ENCODE assay signal across 15 mouse cellular contexts in genomic region chr13:39084544-39084943, GRCm38 (mm10).
DNase-seq lines count a peak whose midpoint lies in the region; ATAC-seq and TF ChIP-seq lines count a peak whose summit lies in the region.
"Had no signal": no experiment of that assay in that cellular context is flagged by ENCODE, and none has a peak within 500 bp of the region (broad histone marks: within the 10 kb centered on the region; RNA-seq: fewer than 3 reads in every experiment).

No protein-coding gene starts in this region.

- peak; percentile 3 for DNase-seq in lung, embryonic 14.5 days
- no peak for DNase-seq in lung, postnatal 36 days
- peak; percentile 73 for DNase-seq in midbrain, embryonic 14.5 days
- no peak for DNase-seq in heart, postnatal 14 days
- no peak for DNase-seq in thymus, postnatal 14 days
- DNase-seq: adrenal gland, adult 2 months; liver; thymus, postnatal 36 days had no signal

- H3K27me3 ChIP-seq in lung, embryonic 14.5 days (ENCODE audit: insufficient read depth, low read length) = no peaks in the 10 kb centered on the region
- H3K27me3 ChIP-seq in embryonic facial prominence, embryonic 13.5 days = no peaks in the 10 kb centered on the region
- H3K27me3 ChIP-seq in forebrain, embryonic 16.5 days (replicated peaks; ENCODE audit: control insufficient read depth, insufficient read depth, low read length) = no peaks in the 10 kb centered on the region
- no peaks in the 10 kb centered on the region for H3K27me3 ChIP-seq in midbrain, embryonic 14.5 days (ENCODE audit: control insufficient read depth, insufficient read depth, low read length)
- H3K27me3 ChIP-seq: CH12.LX; heart, embryonic 15.5 days had no signal

- no peaks in the 10 kb centered on the region for H3K36me3 ChIP-seq in lung, embryonic 14.5 days (ENCODE audit: insufficient read depth)
- H3K36me3 ChIP-seq in embryonic facial prominence, embryonic 13.5 days = no peaks in the 10 kb centered on the region
- no peaks in the 10 kb centered on the region for H3K36me3 ChIP-seq in forebrain, embryonic 16.5 days (ENCODE audit: control insufficient read depth, insufficient read depth)
- no peaks in the 10 kb centered on the region for H3K36me3 ChIP-seq in midbrain, embryonic 14.5 days (ENCODE audit: control insufficient read depth, insufficient read depth, low read length)
- H3K36me3 ChIP-seq: heart, embryonic 15.5 days had no signal

- intact Hi-C loops in heart, postnatal 14 days (cut with DNase I) = no loop called here

- no peaks in the 10 kb centered on the region for H3K4me1 ChIP-seq in lung, embryonic 14.5 days (ENCODE audit: insufficient read depth)
- H3K4me1 ChIP-seq in embryonic facial prominence, embryonic 13.5 days = peaks cover 5% of the 10 kb centered on the region
- peaks cover 6% of the 10 kb centered on the region for H3K4me1 ChIP-seq in forebrain, embryonic 16.5 days (replicated peaks; ENCODE audit: control insufficient read depth, insufficient read depth, low read length)
- H3K4me1 ChIP-seq in midbrain, embryonic 14.5 days (ENCODE audit: control insufficient read depth, insufficient read depth, low read length) = no peaks in the 10 kb centered on the region
- H3K4me1 ChIP-seq: heart, embryonic 15.5 days had no signal

- H3K9ac ChIP-seq in lung, embryonic 14.5 days = no peak overlapping the region
- H3K9ac ChIP-seq in embryonic facial prominence, embryonic 13.5 days = no peak overlapping the region
- no peak overlapping the region for H3K9ac ChIP-seq in forebrain, embryonic 16.5 days (replicated peaks; ENCODE audit: low read depth, low read length)
- no peak overlapping the region for H3K9ac ChIP-seq in midbrain, embryonic 14.5 days (replicated peaks; ENCODE audit: low read length)
- H3K9ac ChIP-seq: heart, embryonic 15.5 days had no signal

- no peak overlapping the region for H3K4me2 ChIP-seq in lung, embryonic 14.5 days
- no peak overlapping the region for H3K4me2 ChIP-seq in embryonic facial prominence, embryonic 13.5 days
- no peak overlapping the region for H3K4me2 ChIP-seq in forebrain, embryonic 16.5 days (ENCODE audit: low read length)
- H3K4me2 ChIP-seq in midbrain, embryonic 14.5 days (ENCODE audit: low read length) = no peak overlapping the region
- H3K4me2 ChIP-seq: heart, embryonic 15.5 days had no signal

- ATAC-seq in lung, embryonic 14.5 days (ENCODE audit: insufficient read depth) = no peak
- ATAC-seq in embryonic facial prominence, embryonic 13.5 days (ENCODE audit: insufficient number of reproducible peaks, insufficient read depth, low FRiP score, low TSS enrichment, low read depth) = peak; percentile 72
- ATAC-seq in forebrain, embryonic 16.5 days = peak; percentile 84
- ATAC-seq in midbrain, embryonic 14.5 days (ENCODE audit: low FRiP score, low TSS enrichment) = peak; percentile 77
- ATAC-seq: intestine, embryonic 16.5 days; Patski had no signal

- H3K9me3 ChIP-seq in lung, embryonic 14.5 days (ENCODE audit: low read depth, low read length) = no peaks in the 10 kb centered on the region
- H3K9me3 ChIP-seq in embryonic facial prominence, embryonic 13.5 days = no peaks in the 10 kb centered on the region
- H3K9me3 ChIP-seq in forebrain, embryonic 16.5 days (ENCODE audit: control insufficient read depth, low read length) = no peaks in the 10 kb centered on the region
- H3K9me3 ChIP-seq in midbrain, embryonic 14.5 days (ENCODE audit: control insufficient read depth, low read length) = no peaks in the 10 kb centered on the region
- H3K9me3 ChIP-seq: heart, embryonic 15.5 days had no signal

- H3K4me3 ChIP-seq in lung, embryonic 14.5 days (ENCODE audit: low read depth, low read length) = no peak overlapping the region
- H3K4me3 ChIP-seq in embryonic facial prominence, embryonic 13.5 days = no peak overlapping the region
- no peak overlapping the region for H3K4me3 ChIP-seq in forebrain, embryonic 16.5 days (replicated peaks; ENCODE audit: low read length)
- no peak overlapping the region for H3K4me3 ChIP-seq in midbrain, embryonic 14.5 days (replicated peaks; ENCODE audit: low read depth, low read length)
- H3K4me3 ChIP-seq: heart, embryonic 15.5 days; layer of hippocampus, adult 2 months had no signal

- H3K27ac ChIP-seq in lung, embryonic 14.5 days (ENCODE audit: low read depth) = no peak overlapping the region
- 0 out of 2 replicates have a peak overlapping the region, but pooled peaks have one; percentile 33 for H3K27ac ChIP-seq in embryonic facial prominence, embryonic 13.5 days
- no peak overlapping the region for H3K27ac ChIP-seq in forebrain, embryonic 16.5 days (ENCODE audit: low read length)
- no peak overlapping the region for H3K27ac ChIP-seq in midbrain, embryonic 14.5 days (replicated peaks; ENCODE audit: low read depth, low read length)
- H3K27ac ChIP-seq: heart, embryonic 15.5 days; layer of hippocampus, adult 2 months had no signal

- WGBS in lung, embryonic 14.5 days = 56% methylated on average over 5 of the region's 5 CpGs
- 34% methylated on average over 5 of the region's 5 CpGs for WGBS in embryonic facial prominence, embryonic 13.5 days
- 19% methylated on average over 5 of the region's 5 CpGs for WGBS in forebrain, embryonic 16.5 days
- 28% methylated on average over 5 of the region's 5 CpGs for WGBS in midbrain, embryonic 14.5 days

- no peak for TF ChIP-seq CTCF in lung, embryonic 14.5 days (IDR thresholded peaks at IDR 0.05; ENCODE audit: low read depth)

Comparison
In these comparisons a context has a peak if more than half of its experiments do, and no peak if none do; other contexts are left out.
1. DNase-seq: peak in lung, embryonic 14.5 days (single experiment) and midbrain, embryonic 14.5 days (single experiment); none in lung, postnatal 36 days (single experiment), heart, postnatal 14 days (0 of 2) and thymus, postnatal 14 days (single experiment).